Mouse (Mus musculus) forebrain, embryonic 12.5 days (tissue): Measurements from ENCODE around the gene Nub1. TPM values are rescaled to one million over a fixed set of nuclear protein-coding genes. Genes with fewer than 3 reads are reported as not detected.

ENCODE experiments used
- ATAC-seq: fragments of 200-750 bp; cut with Nextera tagmentation; 2 replicates; pipeline ENCODE4 v1.8.0; 2017; ENCODE audit warnings: moderate TSS enrichment; ENCODE audit not compliant: low FRiP score
- H3K27ac ChIP-seq: fragments of 300-500 bp; sonication (generic); 2 replicates; pipeline ENCODE4 v1.5.1; 2016; ENCODE audit warnings: mild to moderate bottlenecking
- H3K27me3 ChIP-seq: fragments of 300-500 bp; sonication (generic); 2 replicates; pipeline ENCODE4 v1.6.1; 2016; ENCODE audit warnings: mild to moderate bottlenecking
- H3K36me3 ChIP-seq: fragments of 300-500 bp; sonication (generic); replicated peaks from 2 replicates; pipeline ENCODE4 v1.6.1; 2016; ENCODE audit warnings: mild to moderate bottlenecking
- H3K4me1 ChIP-seq: fragments of 300-500 bp; sonication (generic); 2 replicates; pipeline ENCODE4 v1.6.1; 2016
- H3K4me2 ChIP-seq: fragments of 300-500 bp; sonication (generic); 2 replicates; pipeline ENCODE4 v1.6.1; 2016; ENCODE audit warnings: mild to moderate bottlenecking, moderate library complexity
- H3K4me3 ChIP-seq: fragments of 300-500 bp; sonication (generic); replicated peaks from 2 replicates; pipeline ENCODE4 v1.5.1; 2016; ENCODE audit warnings: mild to moderate bottlenecking
- H3K9ac ChIP-seq: fragments of 300-500 bp; sonication (generic); 2 replicates; pipeline ENCODE4 v1.6.1; 2016; ENCODE audit warnings: mild to moderate bottlenecking
- H3K9me3 ChIP-seq: fragments of 300-500 bp; sonication (generic); 2 replicates; pipeline ENCODE4 v1.6.1; 2016
- WGBS: fragments of 180-500 bp; shearing (Covaris S2); methylation state at CpG from one replicate; pipeline ENCODE4 v1.1.7; 2016; 5-methylcytosine and 5-hydroxymethylcytosine counted together
- polyA plus RNA-seq: library from polyadenylated mRNA; unstranded; fragments of >200 nt; fragmentation: Nextera tagmentation; extraction: Ambion mirVana; gene quantifications from 2 replicates; pipeline ENCODE4 v1.2.1, GENCODE M21; 2016

Nub1 gene
- polyA plus RNA-seq, 1 experiment from 2014 or later = 36.4 TPM

GRCm38 (mm10) chr5:24711615-24712014, 26.3 kb downstream of the Nub1 start:
- ATAC-seq = no peak
- Histone ChIP-seq H3K27me3 (no peaks in the 10 kb centered on the region), H3K9me3 (0 out of 2 replicates have a peak, but pooled peaks cover 5% of the 10 kb centered on the region), H3K4me1 (no peaks in the 10 kb centered on the region), H3K36me3 (peaks cover 54% of the 10 kb centered on the region), H3K4me3 (no peak overlapping the region), H3K4me2 (no peak overlapping the region), H3K27ac (no peak overlapping the region), H3K9ac (no peak overlapping the region)
- WGBS = 93% methylated on average over 6 of the region's 6 CpGs

- 88% methylated on average over 2 of the region's 2 CpGs for WGBS
- Histone ChIP-seq H3K9me3 (0 out of 2 replicates have a peak, but pooled peaks cover 5% of the 10 kb centered on the region), H3K36me3 (peaks cover 38% of the 10 kb centered on the region), H3K4me2 (no peak overlapping the region), H3K27me3 (no peaks in the 10 kb centered on the region), H3K27ac (no peak overlapping the region), H3K9ac (no peak overlapping the region), H3K4me3 (no peak overlapping the region), H3K4me1 (no peaks in the 10 kb centered on the region)
- no peak for ATAC-seq
Measured at GRCm38 (mm10) chr5:24713199-24713598, 27.9 kb downstream of the Nub1 start.

GRCm38 (mm10) chr5:24713987-24714386, 28.7 kb downstream of the Nub1 start:
- no peaks in the 10 kb centered on the region for H3K4me1 ChIP-seq
- H3K4me3 ChIP-seq = no peak overlapping the region
- 87% methylated on average over 6 of the region's 6 CpGs for WGBS
- 0 out of 2 replicates have a peak, but pooled peaks cover 5% of the 10 kb centered on the region for H3K9me3 ChIP-seq
- peaks cover 30% of the 10 kb centered on the region for H3K36me3 ChIP-seq
- ATAC-seq = no peak
- H3K27ac ChIP-seq = no peak overlapping the region
- no peak overlapping the region for H3K9ac ChIP-seq
- no peaks in the 10 kb centered on the region for H3K27me3 ChIP-seq
- no peak overlapping the region for H3K4me2 ChIP-seq

GRCm38 (mm10) chr5:24718076-24718475, 32.7 kb downstream of the Nub1 start:
- Histone ChIP-seq H3K27ac (no peak overlapping the region), H3K36me3 (no peaks in the 10 kb centered on the region), H3K4me3 (no peak overlapping the region), H3K9me3 (no peaks in the 10 kb centered on the region), H3K9ac (no peak overlapping the region), H3K27me3 (no peaks in the 10 kb centered on the region), H3K4me2 (no peak overlapping the region), H3K4me1 (no peaks in the 10 kb centered on the region)
- WGBS = 95% methylated on average over 6 of the region's 6 CpGs
- no peak for ATAC-seq

GRCm38 (mm10) chr5:24719852-24720251, 34.5 kb downstream of the Nub1 start:
- peaks cover 8% of the 10 kb centered on the region for H3K4me1 ChIP-seq
- H3K4me3 ChIP-seq = no peak overlapping the region
- H3K9ac ChIP-seq = no peak overlapping the region
- no peaks in the 10 kb centered on the region for H3K27me3 ChIP-seq
- no peak overlapping the region for H3K4me2 ChIP-seq
- H3K27ac ChIP-seq = no peak overlapping the region
- ATAC-seq = no peak
- H3K9me3 ChIP-seq = no peaks in the 10 kb centered on the region
- no peaks in the 10 kb centered on the region for H3K36me3 ChIP-seq
- WGBS = 92% methylated on average over 3 of the region's 3 CpGs

- H3K4me1 ChIP-seq = peaks cover 12% of the 10 kb centered on the region
- no peaks in the 10 kb centered on the region for H3K9me3 ChIP-seq
- H3K4me2 ChIP-seq = no peak overlapping the region
- ATAC-seq = no peak
- H3K9ac ChIP-seq = no peak overlapping the region
- peaks cover 9% of the 10 kb centered on the region for H3K27me3 ChIP-seq
- no peak overlapping the region for H3K27ac ChIP-seq
- H3K4me3 ChIP-seq = no peak overlapping the region
- WGBS = 69% methylated on average over 11 of the region's 11 CpGs
- H3K36me3 ChIP-seq = no peaks in the 10 kb centered on the region
Measured at GRCm38 (mm10) chr5:24723527-24724269, 38.4 kb downstream of the Nub1 start.

GRCm38 (mm10) chr5:24724270-24724634, 38.9 kb downstream of the Nub1 start:
- Histone ChIP-seq H3K9me3 (no peaks in the 10 kb centered on the region), H3K36me3 (no peaks in the 10 kb centered on the region), H3K4me3 (no peak overlapping the region), H3K9ac (no peak overlapping the region), H3K27ac (no peak overlapping the region), H3K27me3 (peaks cover 13% of the 10 kb centered on the region), H3K4me2 (no peak overlapping the region), H3K4me1 (peaks cover 12% of the 10 kb centered on the region)
- 79% methylated on average over 5 of the region's 5 CpGs for WGBS
- ATAC-seq = no peak

- H3K27me3 ChIP-seq = peaks cover 19% of the 10 kb centered on the region
- no peak overlapping the region for H3K9ac ChIP-seq
- no peak for ATAC-seq
- no peak overlapping the region for H3K4me3 ChIP-seq
- H3K4me1 ChIP-seq = peaks cover 14% of the 10 kb centered on the region
- no peak overlapping the region for H3K4me2 ChIP-seq
- H3K36me3 ChIP-seq = no peaks in the 10 kb centered on the region
- H3K9me3 ChIP-seq = no peaks in the 10 kb centered on the region
- 0 out of 2 replicates have a peak overlapping the region, but pooled peaks have one; percentile 11 for H3K27ac ChIP-seq
- 65% methylated on average over 5 of the region's 5 CpGs for WGBS
Measured at GRCm38 (mm10) chr5:24724805-24725204, 39.5 kb downstream of the Nub1 start.

- Histone ChIP-seq H3K36me3 (no peaks in the 10 kb centered on the region), H3K9me3 (no peaks in the 10 kb centered on the region), H3K4me3 (no peak overlapping the region), H3K4me1 (peaks cover 25% of the 10 kb centered on the region), H3K9ac (no peak overlapping the region), H3K27me3 (peaks cover 30% of the 10 kb centered on the region), H3K27ac (no peak overlapping the region), H3K4me2 (no peak overlapping the region)
- no peak for ATAC-seq
- 74% methylated on average over 6 of the region's 6 CpGs for WGBS
Measured at GRCm38 (mm10) chr5:24725897-24726296, 40.6 kb downstream of the Nub1 start.

GRCm38 (mm10) chr5:24726901-24727836, 41.8 kb downstream of the Nub1 start:
- no peak overlapping the region for H3K4me3 ChIP-seq
- ATAC-seq = no peak
- no peaks in the 10 kb centered on the region for H3K36me3 ChIP-seq
- H3K9me3 ChIP-seq = no peaks in the 10 kb centered on the region
- H3K9ac ChIP-seq = no peak overlapping the region
- H3K27me3 ChIP-seq = peaks cover 42% of the 10 kb centered on the region
- H3K4me1 ChIP-seq = peaks cover 27% of the 10 kb centered on the region
- no peak overlapping the region for H3K4me2 ChIP-seq
- WGBS = 73% methylated on average over 12 of the region's 12 CpGs
- no peak overlapping the region for H3K27ac ChIP-seq

GRCm38 (mm10) chr5:24729797-24730487, 44.6 kb downstream of the Nub1 start:
- peak overlapping the region; percentile 65 for H3K4me2 ChIP-seq
- peaks cover 26% of the 10 kb centered on the region for H3K4me1 ChIP-seq
- no peaks in the 10 kb centered on the region for H3K36me3 ChIP-seq
- H3K4me3 ChIP-seq = peak overlapping the region; percentile 45
- WGBS = 1% methylated on average over 49 of the region's 49 CpGs
- no peaks in the 10 kb centered on the region for H3K9me3 ChIP-seq
- H3K27ac ChIP-seq = no peak overlapping the region
- peaks cover 46% of the 10 kb centered on the region for H3K27me3 ChIP-seq
- ATAC-seq = peak; percentile 5; the same call in 1 of the 2 replicates
- peak overlapping the region; percentile 53; the same call in 1 of the 2 replicates for H3K9ac ChIP-seq

- Histone ChIP-seq H3K9me3 (no peaks in the 10 kb centered on the region), H3K27me3 (peaks cover 46% of the 10 kb centered on the region), H3K4me3 (peak within 1 kb of the TSS; percentile 45), H3K4me1 (peaks cover 23% of the 10 kb centered on the region), H3K9ac (peak within 1 kb of the TSS; percentile 53; the same call in 1 of the 2 replicates), H3K4me2 (peak within 1 kb of the TSS; percentile 65), H3K36me3 (no peaks in the 10 kb centered on the region), H3K27ac (no peak within 1 kb of the TSS)
- under 1% methylated on average over 22 of the region's 23 CpGs for WGBS
- ATAC-seq = 0 out of 2 replicates have a peak, but pooled peaks have one; percentile 7
Measured at GRCm38 (mm10) chr5:24730488-24730871, 45.1 kb downstream of the Nub1 start, which contains the start of gene Wdr86. Gene Wdr86, minus strand, starts transcription at chr5:24730727.
